Mouse (Mus musculus) spleen, embryonic (tissue): ENCODE measurements at regions not wholly inside any gene's neighbourhood (a gene's known extent, or its start where the extent isn't known, plus 50 kb on each side); places are given as distances from the start of the nearest gene placed in this dataset.

Experiments
- CTCF ChIA-PET: fragments of 350-600 bp; sonication (Branson Sonifier 250); formaldehyde crosslinking; loops from one replicate; lab custom pipeline; 2022; lab: Charles Lee

GRCm38 (mm10) chr2:27812946-27813345 lies 73.3 kb upstream of the Col5a1 start:
- CTCF ChIA-PET: no interaction called here

- CTCF ChIA-PET: no interaction called here
Observed at GRCm38 (mm10) chr2:27813370-27813769, 72.9 kb upstream of the Col5a1 start.

GRCm38 (mm10) chr2:27818656-27819055 lies 67.6 kb upstream of the Col5a1 start:
- CTCF ChIA-PET: no interaction called here

GRCm38 (mm10) chr2:27826826-27827225 lies 59.4 kb upstream of the Col5a1 start:
- CTCF ChIA-PET: no interaction called here

GRCm38 (mm10) chr2:27827582-27827981 lies 58.6 kb upstream of the Col5a1 start:
- CTCF ChIA-PET: no interaction called here

GRCm38 (mm10) chr2:27828237-27828636 lies 58.0 kb upstream of the Col5a1 start:
- CTCF ChIA-PET: interaction anchor here (0.7 kb wide), 2 partner anchors 11 to 55 kb away, joined by 5 to 8 read pairs; no protein-coding TSS in a partner anchor

GRCm38 (mm10) chr2:27829551-27829950 lies 56.7 kb upstream of the Col5a1 start:
- CTCF ChIA-PET: no interaction called here

- CTCF ChIA-PET: no interaction called here
Observed at GRCm38 (mm10) chr2:27834971-27835370, 51.3 kb upstream of the Col5a1 start.

- CTCF ChIA-PET: no interaction called here
Observed at GRCm38 (mm10) chr2:27835758-27836460, 50.3 kb upstream of the Col5a1 start.
